Mouse (Mus musculus) hindbrain, embryonic 16.5 days (tissue): Measurements from ENCODE around the gene Fhl5. TPM values are rescaled to one million over a fixed set of nuclear protein-coding genes. Genes with fewer than 3 reads are reported as not detected.
"Not testable (repeated sequence)": the region's sequence is repeated elsewhere in the genome, so short reads cannot be mapped to it uniquely, and the experiment has no call there.

Experiments used
- ATAC-seq: fragments of 200-750 bp; cut with Nextera tagmentation; 2 replicates; pipeline ENCODE4 v1.8.0; 2017; ENCODE audit warnings: moderate TSS enrichment, moderate library complexity
- H3K27ac ChIP-seq: fragments of 300-500 bp; sonication (generic); 2 replicates; pipeline ENCODE4 v1.5.1; 2014; ENCODE audit warnings: low read depth, mild to moderate bottlenecking, control low read depth, low read length, moderate library complexity
- H3K27me3 ChIP-seq: fragments of 300-500 bp; sonication (generic); replicated peaks from 2 replicates; pipeline ENCODE4 v1.6.1; 2014; ENCODE audit warnings: low read length; ENCODE audit not compliant: control insufficient read depth, insufficient read depth
- H3K36me3 ChIP-seq: fragments of 300-500 bp; sonication (generic); 2 replicates; pipeline ENCODE4 v1.6.1; 2014; ENCODE audit warnings: mild to moderate bottlenecking, low read length, moderate library complexity, mixed read lengths; ENCODE audit not compliant: control insufficient read depth, insufficient read depth
- H3K4me1 ChIP-seq: fragments of 300-500 bp; sonication (generic); 2 replicates; pipeline ENCODE4 v1.6.1; 2014; ENCODE audit warnings: low read depth, low read length; ENCODE audit not compliant: control insufficient read depth, insufficient read depth
- H3K4me2 ChIP-seq: fragments of 300-500 bp; sonication (generic); 2 replicates; pipeline ENCODE4 v1.6.1; 2014; ENCODE audit warnings: mild to moderate bottlenecking, low read length, control low read depth, moderate library complexity
- H3K4me3 ChIP-seq: fragments of 300-500 bp; sonication (generic); 2 replicates; pipeline ENCODE4 v1.5.1; 2014; ENCODE audit warnings: mild to moderate bottlenecking, low read length, control low read depth, moderate library complexity
- H3K9ac ChIP-seq: fragments of 300-500 bp; sonication (generic); 2 replicates; pipeline ENCODE4 v1.6.1; 2014; ENCODE audit warnings: low read depth, mild to moderate bottlenecking, control low read depth, low read length, moderate library complexity
- H3K9me3 ChIP-seq: fragments of 300-500 bp; sonication (generic); 2 replicates; pipeline ENCODE4 v1.6.1; 2014; ENCODE audit warnings: mild to moderate bottlenecking, low read length, moderate library complexity; ENCODE audit not compliant: control insufficient read depth
- WGBS: fragments of 180-500 bp; shearing (Covaris S2); extraction: QIAGEN DNeasy Blood & Tissue Kit; methylation state at CpG from one replicate; pipeline ENCODE4 v1.1.7; 2014; 5-methylcytosine and 5-hydroxymethylcytosine counted together
- polyA plus RNA-seq: library from polyadenylated mRNA; unstranded; fragments of >200 nt; fragmentation: Nextera tagmentation; extraction: Ambion mirVana; gene quantifications from 2 replicates; pipeline ENCODE4 v1.2.1, GENCODE M21; 2015

Fhl5 gene
- polyA plus RNA-seq: 0.14 TPM in 1 of 2 replicates, not detected in the other

DNA sequence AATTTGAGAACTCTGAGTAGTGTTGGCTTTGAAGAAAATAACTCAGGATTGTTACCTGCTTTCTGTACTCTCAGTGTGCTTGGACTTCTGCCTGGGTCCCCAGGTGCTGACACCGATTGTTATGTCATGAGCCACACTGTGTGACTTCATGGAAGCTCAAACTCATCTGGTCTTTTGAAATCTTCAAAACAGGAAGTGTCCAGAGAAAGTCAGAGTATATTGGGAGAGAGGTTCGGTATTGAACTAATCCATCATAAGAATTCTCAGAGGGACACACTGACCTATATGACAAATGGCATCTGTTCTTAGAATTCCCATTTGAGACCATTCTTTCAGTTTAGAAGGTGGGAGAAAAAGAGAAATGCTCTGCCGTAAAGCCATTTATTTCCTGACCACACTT is at the start of gene Fhl5:
Gene Fhl5 (minus strand): TSS at position 101 of the 400 bp plus-strand sequence.
- Histone ChIP-seq H3K4me1 (no peaks in the 10 kb centered on the region), H3K4me2 (no peak within 1 kb of the TSS), H3K4me3 (no peak within 1 kb of the TSS), H3K27ac (no peak within 1 kb of the TSS), H3K9me3 (no peaks in the 10 kb centered on the region), H3K27me3 (no peaks in the 10 kb centered on the region), H3K36me3 (no peaks in the 10 kb centered on the region), H3K9ac (no peak within 1 kb of the TSS)
- WGBS: 92% methylated on average over 3 of the region's 3 CpGs
- no peak for ATAC-seq

DNA sequence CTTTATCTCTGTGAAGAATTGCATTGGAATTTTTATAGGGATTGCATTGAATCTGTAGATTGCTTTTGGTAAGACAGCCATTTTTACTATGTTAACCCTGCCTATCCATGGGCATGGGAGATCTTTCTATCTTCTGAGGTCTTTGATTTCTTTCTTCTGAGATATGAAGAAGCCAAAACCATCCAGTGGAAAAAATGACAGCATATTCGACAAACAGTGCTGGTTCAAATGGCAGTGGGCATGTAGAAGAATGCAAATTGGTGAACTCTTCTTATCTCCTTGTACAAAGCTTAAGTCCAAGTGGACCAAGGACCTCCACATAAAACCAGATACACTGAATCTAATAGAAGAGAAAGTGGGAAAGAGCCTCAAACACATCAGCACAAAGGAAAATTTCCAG is 42.3 kb upstream of the Fhl5 start:
- not testable (repeated sequence) for ATAC-seq, H3K27ac ChIP-seq
- 95% methylated on average over 1 of the region's 1 CpGs for WGBS

DNA sequence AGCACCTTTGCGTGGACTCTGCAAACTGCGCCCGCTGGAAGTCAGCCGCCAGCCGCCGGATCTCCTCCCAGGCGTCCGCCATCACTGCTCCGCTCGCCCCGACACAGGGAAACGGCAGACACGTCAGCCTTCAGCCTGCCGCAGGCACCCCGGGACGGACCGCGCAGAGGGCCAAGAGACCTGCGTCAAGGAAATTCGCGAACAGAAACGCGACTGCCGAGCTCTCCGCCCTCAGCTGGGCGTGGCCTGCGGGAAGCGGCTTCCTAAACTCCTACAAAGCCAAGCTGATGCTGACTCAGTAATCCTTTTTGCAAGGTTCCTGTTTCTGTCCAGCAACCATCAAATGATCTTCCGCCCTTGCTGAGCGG is 39.0 kb upstream of the Fhl5 start, which contains the start of gene Ufl1:
Gene Ufl1 (minus strand): TSS at position 151 of the 368 bp plus-strand sequence.
- WGBS: 0% methylated on average over 29 of the region's 30 CpGs
- H3K9ac ChIP-seq: peak within 1 kb of the TSS; percentile 99
- ATAC-seq: peak; percentile 99
- H3K36me3 ChIP-seq: peaks cover 10% of the 10 kb centered on the region
- H3K4me3 ChIP-seq: peak within 1 kb of the TSS; percentile 78
- H3K9me3 ChIP-seq: no peaks in the 10 kb centered on the region
- peaks cover 5% of the 10 kb centered on the region for H3K4me1 ChIP-seq
- H3K4me2 ChIP-seq: peak within 1 kb of the TSS; percentile 73
- no peaks in the 10 kb centered on the region for H3K27me3 ChIP-seq
- peak within 1 kb of the TSS; percentile 99 for H3K27ac ChIP-seq

More for the DNA sequence above, 42.3 kb upstream of the Fhl5 start:
- not testable (repeated sequence) for H3K4me2 ChIP-seq, H3K36me3 ChIP-seq, H3K27me3 ChIP-seq, H3K9me3 ChIP-seq, H3K4me3 ChIP-seq, H3K4me1 ChIP-seq, H3K9ac ChIP-seq

DNA sequence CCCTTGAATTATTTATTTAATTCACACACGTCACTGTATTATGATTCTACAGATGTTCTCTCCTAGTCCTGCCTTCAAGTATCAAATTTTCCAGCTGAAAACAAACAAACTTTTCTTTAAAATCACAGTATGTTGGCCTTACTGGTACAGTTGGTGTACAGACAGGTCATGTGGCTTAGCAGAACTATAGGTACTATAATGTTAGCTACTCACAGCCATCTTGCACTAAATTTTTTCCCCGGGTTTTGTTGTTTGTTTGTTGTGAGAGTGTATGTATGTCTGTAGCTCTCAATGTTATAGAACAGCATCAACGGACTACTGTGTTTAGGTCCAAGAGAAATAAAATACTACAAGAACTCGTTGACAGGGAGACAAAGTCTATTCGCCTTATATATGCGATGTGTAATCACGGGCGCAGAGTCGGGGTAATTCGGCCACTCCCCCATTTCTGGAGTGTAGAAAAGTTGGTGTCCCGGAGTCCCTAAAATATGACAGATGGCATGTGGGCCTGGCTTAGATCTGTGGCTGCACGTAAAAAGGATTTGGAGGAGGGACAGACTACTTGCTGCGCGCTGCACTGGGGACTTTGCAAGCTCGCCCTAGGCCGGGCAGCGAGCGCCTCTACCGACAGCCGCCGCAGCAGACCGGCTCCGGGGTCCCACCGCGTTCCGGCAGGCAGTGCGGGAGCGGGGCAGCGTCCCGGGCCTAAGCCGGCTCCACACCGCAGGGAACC is 38.4 kb upstream of the Fhl5 start:
- peak overlapping the region; percentile 73 for H3K4me2 ChIP-seq
- H3K9ac ChIP-seq: peak overlapping the region; percentile 99
- H3K9me3 ChIP-seq: no peaks in the 10 kb centered on the region
- H3K4me1 ChIP-seq: peaks cover 5% of the 10 kb centered on the region
- H3K27me3 ChIP-seq: no peaks in the 10 kb centered on the region
- H3K27ac ChIP-seq: peak overlapping the region; percentile 99
- H3K4me3 ChIP-seq: peak overlapping the region; percentile 78
- peaks cover 11% of the 10 kb centered on the region for H3K36me3 ChIP-seq
- WGBS: under 1% methylated on average over 26 of the region's 32 CpGs
- peak; percentile 96 for ATAC-seq

DNA sequence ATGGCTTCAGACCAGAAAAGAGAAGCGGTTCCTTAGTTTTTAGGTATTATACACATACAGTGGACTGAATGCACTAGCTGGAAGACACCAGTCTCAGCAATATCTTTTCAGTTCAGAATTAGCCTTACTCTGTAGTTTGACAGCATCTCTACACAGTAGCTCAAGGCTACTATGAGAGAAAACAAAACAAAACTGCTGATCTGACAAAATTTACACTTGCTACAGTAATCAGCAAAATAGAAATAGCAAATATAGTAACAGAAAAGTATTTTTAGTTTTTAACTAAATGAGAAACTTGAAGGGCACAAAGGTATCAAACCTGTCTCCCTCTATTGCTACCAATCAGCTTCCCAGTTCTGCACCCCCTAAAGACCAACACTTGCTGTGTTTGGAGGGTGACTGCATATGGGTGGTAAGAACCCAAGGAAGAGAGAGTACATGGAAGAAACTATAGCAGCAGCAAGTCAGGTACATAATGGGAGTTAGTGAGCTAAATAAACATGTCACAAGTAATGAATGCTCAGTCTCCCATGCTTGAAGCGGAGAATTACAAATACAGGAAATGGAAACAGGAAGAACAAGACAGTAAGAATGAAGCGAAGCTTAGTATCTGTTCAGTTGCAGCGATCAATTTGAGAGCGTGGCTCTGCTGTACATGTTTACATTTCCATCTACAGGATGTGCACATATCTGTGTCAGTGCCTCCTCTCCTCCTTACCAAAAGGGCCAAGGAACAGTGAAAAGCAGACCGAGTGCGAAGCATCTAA is 30.4 kb upstream of the Fhl5 start:
- Histone ChIP-seq H3K4me3 (no peak overlapping the region), H3K4me2 (no peak overlapping the region), H3K9ac (no peak overlapping the region), H3K27ac (no peak overlapping the region), H3K36me3 (peaks cover 40% of the 10 kb centered on the region), H3K9me3 (no peaks in the 10 kb centered on the region), H3K27me3 (no peaks in the 10 kb centered on the region), H3K4me1 (no peaks in the 10 kb centered on the region)
- WGBS: 93% methylated on average over 7 of the region's 7 CpGs
- no peak for ATAC-seq

DNA sequence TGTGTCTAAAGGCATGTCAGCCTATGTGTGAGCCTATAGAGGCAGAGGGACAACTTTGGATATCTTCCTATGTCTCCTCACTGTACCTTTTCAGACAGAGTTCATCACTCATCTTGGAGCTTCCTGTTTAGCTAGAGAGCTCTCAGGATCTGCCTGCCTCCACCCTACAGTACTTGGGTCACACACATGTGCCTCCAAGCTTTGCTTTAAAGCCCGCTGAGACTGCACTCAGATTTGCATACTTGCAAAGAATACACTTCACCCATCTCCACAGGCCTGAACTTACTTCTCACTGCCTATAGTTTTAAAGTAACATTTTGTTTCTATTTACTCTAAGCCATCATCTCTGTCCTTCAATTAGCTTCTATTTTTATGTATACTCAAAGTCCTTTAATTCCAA is 29.2 kb upstream of the Fhl5 start:
- no peaks in the 10 kb centered on the region for H3K4me1 ChIP-seq
- no peak overlapping the region for H3K27ac ChIP-seq
- no peak for ATAC-seq
- 100% methylated on average over 1 of the region's 1 CpGs for WGBS
- H3K9ac ChIP-seq: no peak overlapping the region
- H3K27me3 ChIP-seq: no peaks in the 10 kb centered on the region
- no peak overlapping the region for H3K4me2 ChIP-seq
- H3K4me3 ChIP-seq: no peak overlapping the region
- H3K9me3 ChIP-seq: no peaks in the 10 kb centered on the region
- H3K36me3 ChIP-seq: peaks cover 41% of the 10 kb centered on the region

DNA sequence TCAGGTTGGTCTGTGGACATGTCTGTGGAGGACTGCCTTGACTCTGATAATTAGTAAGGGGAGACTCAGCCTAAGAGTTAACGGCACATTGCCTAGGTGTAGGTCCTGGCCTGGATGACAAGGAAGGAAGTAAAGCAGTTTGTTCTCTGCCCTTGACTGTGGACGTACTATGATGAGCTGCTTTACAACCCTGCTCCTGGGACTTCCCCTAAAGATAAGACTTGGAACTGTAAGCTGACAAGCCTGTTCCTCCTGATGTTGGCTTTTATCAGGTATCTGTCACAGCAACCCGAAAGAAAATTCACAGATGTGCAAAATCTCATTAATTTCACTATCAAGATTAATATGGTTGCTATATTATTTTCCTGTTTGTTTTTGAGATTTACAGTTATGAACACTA is 24.5 kb upstream of the Fhl5 start:
- 95% methylated on average over 3 of the region's 3 CpGs for WGBS
- Histone ChIP-seq H3K4me2 (no peak overlapping the region), H3K27ac (no peak overlapping the region), H3K9me3 (no peaks in the 10 kb centered on the region), H3K9ac (no peak overlapping the region), H3K36me3 (peaks cover 36% of the 10 kb centered on the region), H3K4me3 (no peak overlapping the region), H3K4me1 (no peaks in the 10 kb centered on the region), H3K27me3 (no peaks in the 10 kb centered on the region)
- ATAC-seq: no peak

DNA sequence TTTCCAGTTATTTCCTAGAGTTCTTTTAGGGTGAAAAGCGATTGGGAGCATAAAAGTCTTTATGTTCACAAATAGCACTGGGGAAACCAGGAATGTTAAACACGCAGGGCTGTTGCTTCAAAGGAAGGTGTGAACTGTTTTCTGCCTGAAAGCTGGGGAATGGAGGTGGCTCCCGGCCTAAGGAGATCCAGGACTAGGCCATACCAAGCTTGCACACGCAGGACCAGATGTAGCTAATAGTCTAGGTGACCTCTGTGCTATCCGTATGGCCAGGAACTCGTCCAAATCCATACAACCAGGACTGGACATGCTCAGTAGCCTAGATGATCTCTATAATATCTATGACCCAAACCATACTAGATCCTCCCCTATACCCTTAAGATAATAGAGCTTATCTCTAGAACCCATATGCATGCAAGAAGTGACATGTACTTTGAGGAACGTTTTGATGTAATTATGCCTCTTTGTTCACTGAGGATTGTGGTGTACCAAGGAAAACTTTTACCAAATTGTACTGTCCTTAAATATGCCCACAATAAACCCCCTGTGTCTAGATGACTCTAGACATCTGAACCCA is 15.2 kb upstream of the Fhl5 start:
- H3K27me3 ChIP-seq: no peaks in the 10 kb centered on the region
- peaks cover 31% of the 10 kb centered on the region for H3K36me3 ChIP-seq
- no peak overlapping the region for H3K9ac ChIP-seq
- no peak for ATAC-seq
- no peak overlapping the region for H3K4me3 ChIP-seq
- no peak overlapping the region for H3K27ac ChIP-seq
- H3K4me1 ChIP-seq: no peaks in the 10 kb centered on the region
- H3K9me3 ChIP-seq: no peaks in the 10 kb centered on the region
- 93% methylated on average over 7 of the region's 7 CpGs for WGBS
- H3K4me2 ChIP-seq: no peak overlapping the region

DNA sequence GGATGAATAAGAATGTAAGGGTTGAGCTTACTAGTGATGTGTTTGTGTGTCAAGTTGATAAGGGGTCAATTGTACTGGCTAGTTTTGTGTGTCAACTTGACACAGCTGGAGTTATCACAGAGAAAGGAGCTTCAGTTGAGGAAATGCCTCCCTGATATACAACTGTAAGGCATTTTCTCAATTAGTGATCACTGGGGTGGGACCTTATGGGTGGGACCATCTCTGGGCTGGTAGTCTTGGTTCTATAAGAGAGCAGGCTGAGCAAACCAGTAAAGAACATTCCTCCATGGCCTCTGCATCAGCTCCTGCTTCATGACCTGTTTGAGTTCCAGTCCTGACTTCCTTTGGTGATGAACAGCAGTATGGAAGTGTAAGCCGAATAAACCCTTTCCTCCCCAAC is 7.0 kb downstream of the Fhl5 start:
- not testable (repeated sequence) for ATAC-seq, H3K4me3 ChIP-seq, H3K4me1 ChIP-seq, H3K27me3 ChIP-seq, H3K4me2 ChIP-seq, H3K9ac ChIP-seq, H3K27ac ChIP-seq, H3K36me3 ChIP-seq, H3K9me3 ChIP-seq
- 90% methylated on average over 1 of the region's 1 CpGs for WGBS
